Mouse (Mus musculus) left cerebral cortex, adult 8-10 months (tissue): ENCODE measurements around the gene Hoxd13. TPM values are rescaled to one million over a fixed set of nuclear protein-coding genes. Genes with fewer than 3 reads are reported as not detected.

Experiments
- DNase-seq, 2 experiments: peaks; one replicate each; pipeline ENCODE4 v3.0.0; 2022; ENCODE audit warnings: low spot score in 2 of 2
- total RNA-seq, 4 experiments: library from RNA; stranded (reverse); gene quantifications; 2 replicates each; pipeline ENCODE4 v1.2.4; 2022

The Hoxd13 gene
- total RNA-seq, 4 experiments from 2014 or later: not detected

- no peak for DNase-seq
These were observed 10.9 kb downstream of the Hoxd13 start, which contains the start of gene Hoxd11 for GRCm38 (mm10) chr2:74678891-74679595. Gene Hoxd11 (plus strand): TSS chr2:74679557.

DNA sequence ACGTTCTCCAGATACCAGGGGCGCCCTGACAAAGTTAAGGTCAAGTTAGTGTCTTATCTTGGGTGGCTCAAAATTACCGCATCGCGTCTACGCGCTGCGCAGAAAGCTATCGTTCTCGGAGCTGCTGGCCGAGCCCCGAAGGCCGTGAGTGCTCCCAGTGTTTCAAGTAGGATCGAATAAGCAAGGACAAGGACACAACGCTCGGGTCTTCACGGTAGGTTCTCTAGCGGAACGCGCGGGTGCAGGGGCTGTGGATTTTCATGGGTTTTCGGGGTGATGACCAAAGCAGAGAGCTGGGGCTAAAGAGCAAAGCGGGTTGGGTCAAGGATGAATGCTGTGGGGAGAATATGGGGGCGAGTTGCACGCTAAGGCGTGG, 11.5 kb downstream of the Hoxd13 start:
- DNase-seq: no peak

DNA sequence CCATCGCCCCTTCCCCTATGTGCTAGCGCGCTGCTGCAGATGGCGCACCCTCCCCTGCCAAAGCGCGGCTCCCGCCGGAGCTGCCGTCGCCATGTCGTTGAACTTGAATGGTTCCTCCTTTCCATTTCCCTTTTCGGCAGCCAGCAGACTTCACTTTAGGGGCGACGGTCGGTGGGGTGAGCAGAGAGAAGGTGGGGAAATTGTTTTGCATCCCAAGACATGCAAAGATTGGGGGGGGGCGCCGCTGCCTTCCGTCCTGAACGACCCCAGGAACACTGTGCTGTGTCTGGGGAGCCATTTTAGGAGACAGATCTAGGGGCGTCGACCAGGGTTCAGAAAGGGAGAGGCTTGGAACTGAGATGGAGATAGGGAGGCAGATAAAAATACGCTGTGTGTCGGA, 11.9 kb downstream of the Hoxd13 start:
- no peak for DNase-seq

DNA sequence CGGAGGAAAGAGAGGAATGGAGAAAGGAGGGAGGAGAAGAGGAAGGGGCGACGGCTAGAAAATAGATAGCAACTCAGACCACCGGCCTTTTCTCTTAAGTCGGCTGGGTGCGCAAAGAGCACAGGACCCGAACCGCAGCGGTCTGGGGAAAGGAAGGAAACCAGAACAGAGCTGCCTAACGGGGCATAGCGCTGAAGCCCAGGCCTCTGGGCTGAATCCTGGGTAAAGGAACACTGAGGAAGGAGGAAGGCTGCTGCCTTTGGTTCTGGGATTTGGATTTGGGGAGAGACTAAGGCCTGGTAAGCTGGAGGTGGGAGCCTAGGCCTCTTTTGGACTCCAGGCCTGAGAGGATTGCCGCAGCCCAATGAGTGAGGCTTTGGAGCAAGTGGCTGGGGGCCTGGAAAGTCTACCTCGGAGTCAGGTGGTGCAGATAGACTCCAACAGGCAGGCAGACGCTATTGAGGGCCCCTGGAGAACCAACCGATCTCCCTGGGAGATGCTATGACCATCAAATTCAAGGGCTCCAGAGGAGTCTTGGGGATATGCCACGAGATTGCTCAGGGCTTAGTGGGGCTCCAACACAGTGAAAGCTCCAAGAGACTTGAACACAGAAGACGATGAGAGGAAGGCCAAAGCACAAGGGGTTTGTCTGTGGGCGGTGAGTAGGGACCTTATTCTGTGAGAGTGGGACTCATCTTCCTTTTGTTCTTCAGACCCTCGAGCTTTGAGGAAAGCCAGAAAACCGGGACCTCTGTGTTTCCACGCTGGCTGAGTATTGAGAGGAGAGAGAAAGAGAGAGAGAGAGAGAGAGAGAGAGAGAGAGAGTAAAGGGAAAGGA, 12.7 kb downstream of the Hoxd13 start:
- no peak for DNase-seq

GRCm38 (mm10) chr2:74681594-74682531, 13.8 kb downstream of the Hoxd13 start:
- no peak for DNase-seq

- no peak for DNase-seq
These were observed 14.7 kb downstream of the Hoxd13 start for GRCm38 (mm10) chr2:74682796-74683195.

DNA sequence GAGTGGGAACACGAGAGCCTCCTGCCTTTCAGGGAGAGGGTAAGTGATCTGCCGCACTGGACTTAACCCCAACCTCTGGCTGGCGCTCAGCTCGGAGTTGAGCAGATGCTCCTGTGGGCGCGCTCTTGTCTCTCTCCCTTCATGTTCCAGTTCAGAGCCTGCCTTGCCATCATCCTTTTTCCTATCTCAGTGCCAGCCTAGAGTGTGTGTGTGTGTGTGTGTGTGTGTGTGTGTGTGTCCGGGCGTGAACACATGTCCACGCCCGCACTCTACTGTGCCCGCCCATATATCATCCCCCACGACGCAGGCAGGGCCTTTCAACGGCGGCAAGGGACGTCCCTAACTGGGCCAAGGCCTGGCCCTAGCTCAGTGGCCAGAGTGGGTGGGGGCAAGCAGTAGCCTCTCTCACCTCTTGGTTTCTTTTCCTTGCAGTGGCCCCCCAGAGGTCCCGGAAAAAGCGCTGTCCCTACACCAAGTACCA, 15.4 kb downstream of the Hoxd13 start:
- DNase-seq: no peak

- no peak for DNase-seq
These were observed 16.0 kb downstream of the Hoxd13 start for GRCm38 (mm10) chr2:74684106-74684505.

DNA sequence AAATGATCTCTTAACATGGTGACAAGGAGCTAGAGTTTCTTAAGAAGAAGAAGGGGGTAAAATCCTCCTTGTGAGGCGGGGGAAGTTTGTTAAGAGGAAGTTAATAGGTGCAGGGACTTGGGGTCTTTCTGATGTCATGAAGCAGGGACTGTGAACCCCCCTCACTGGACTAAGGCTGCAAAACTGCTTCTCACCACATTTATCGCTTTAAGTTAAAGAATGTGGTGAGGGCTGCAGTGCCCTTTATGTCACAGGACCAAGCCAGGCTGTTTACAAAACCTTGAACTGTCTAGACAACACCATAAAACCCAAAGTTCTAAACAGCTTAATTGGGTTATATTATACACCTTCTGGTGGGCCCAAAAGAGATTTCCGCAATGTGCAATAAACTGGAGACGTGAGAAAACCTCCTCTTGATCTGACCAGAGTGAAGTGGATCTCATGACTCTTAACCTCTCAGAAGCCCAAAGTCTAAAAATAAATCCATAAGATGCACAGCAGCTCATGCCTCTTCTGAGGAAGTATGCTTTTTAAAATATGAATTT, 17.0 kb downstream of the Hoxd13 start:
- no peak for DNase-seq

- DNase-seq: no peak
These were observed 18.3 kb downstream of the Hoxd13 start for GRCm38 (mm10) chr2:74686301-74686987.

GRCm38 (mm10) chr2:74686988-74687697, 19.0 kb downstream of the Hoxd13 start:
- DNase-seq: no peak

DNA sequence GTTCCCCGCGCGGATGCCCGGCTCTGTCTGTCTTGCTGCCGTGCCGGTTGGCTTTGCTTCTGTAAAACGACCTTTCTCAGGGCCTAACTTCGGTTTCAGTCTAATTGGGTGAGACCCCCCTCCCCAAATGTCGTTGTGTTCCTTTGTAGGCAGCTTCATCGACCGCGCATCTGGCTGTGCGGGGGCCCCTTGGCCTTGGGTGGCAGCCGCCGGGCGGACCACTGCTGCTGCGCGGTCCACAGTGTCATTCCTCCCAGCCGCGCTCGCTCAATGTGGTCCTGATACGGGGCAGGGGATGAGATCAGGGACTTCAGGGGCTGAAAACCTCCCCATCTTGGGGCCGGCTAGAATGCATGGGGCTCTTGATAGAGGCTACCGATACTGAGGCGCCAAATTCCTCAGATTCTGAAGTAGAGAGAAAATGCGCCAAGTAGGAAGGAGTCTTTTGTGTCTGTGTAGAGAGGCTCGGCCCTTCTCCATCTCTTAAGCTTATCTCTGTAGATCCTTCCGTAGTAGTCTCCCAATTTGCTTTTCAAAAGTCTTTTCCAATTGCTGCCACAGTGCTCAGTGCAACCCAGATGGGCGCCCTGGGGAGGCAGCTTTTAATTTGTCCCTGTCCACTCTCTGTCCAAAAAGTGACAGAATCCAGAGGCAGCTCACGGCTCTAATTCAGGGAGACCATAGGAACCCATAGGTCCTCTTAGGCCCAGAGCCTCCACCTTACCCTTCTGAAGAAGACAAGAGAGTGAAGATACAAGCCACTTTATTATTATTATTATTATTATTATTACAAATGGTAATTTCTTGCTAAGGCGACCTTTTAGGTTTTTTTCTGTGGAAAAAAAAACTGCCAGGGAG, 19.8 kb downstream of the Hoxd13 start:
- no peak for DNase-seq

DNA sequence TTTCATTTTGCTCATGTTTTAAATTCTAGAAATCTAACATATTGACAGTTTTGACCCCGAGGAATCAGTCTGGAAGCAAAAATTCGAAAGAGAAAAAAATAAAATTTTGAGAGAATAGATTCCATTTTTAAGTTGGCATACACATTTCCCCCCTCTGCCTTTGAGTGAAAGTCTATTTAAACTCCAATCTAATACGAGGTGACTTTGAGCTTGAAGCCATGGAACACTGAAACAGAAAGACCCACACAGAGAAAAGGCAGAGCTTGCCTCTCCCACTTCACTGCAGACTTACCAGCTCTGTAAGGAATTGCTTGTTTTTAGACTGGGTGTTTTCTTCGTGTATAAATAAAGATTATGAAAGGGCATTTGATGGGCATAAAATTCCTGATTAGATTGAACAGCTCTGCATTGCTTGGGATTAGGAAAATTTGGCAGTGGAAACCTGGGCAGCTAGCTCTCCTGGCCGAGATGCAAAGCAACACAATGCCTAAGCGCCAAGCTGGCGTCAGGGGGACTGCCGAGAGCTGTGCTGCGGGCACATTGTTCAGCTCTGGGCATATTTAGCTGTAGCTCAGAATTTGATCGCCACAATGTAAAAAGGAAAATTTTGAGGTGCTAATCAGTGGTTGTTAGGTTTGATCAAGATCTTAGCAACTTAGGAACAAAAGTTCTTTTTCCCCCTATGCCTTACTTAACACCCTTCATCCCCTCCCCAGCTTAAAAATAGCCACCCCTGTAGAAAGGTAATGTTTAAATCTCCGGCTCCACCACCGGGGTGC, 20.9 kb downstream of the Hoxd13 start:
- DNase-seq: no peak

- no peak for DNase-seq
These were observed 21.6 kb downstream of the Hoxd13 start for GRCm38 (mm10) chr2:74689574-74690337.

- no peak for DNase-seq
These were observed 22.2 kb downstream of the Hoxd13 start for GRCm38 (mm10) chr2:74690338-74690716.

GRCm38 (mm10) chr2:74691022-74691951, 23.2 kb downstream of the Hoxd13 start, which contains the start of gene Hoxd10:
Gene Hoxd10 (plus strand): TSS chr2:74691924.
- no peak for DNase-seq
